Mouse (Mus musculus) heart, postnatal 10 days (tissue): ENCODE measurements around the gene Pex3. TPM values are rescaled to one million over a fixed set of nuclear protein-coding genes. Genes with fewer than 3 reads are reported as not detected.
A peak's percentile ranks its signal among the peaks of the same experiment; 100 is the strongest.

Experiments
- DNase-seq, 2 experiments: peaks; one replicate each; pipeline ENCODE4 v3.0.0; 2021
- intact Hi-C: fragments of 180-260 bp; cut with DNase I; formaldehyde crosslinking; loops from one replicate; pipeline ENCODE4 v1.15.1; 2025
- total RNA-seq, 2 experiments: library from RNA; stranded (reverse); gene quantifications; 2 replicates each; pipeline ENCODE4 v1.2.3; 2021

Pex3 gene
- 10 to 100 TPM; 24.2 to 27.2 TPM for total RNA-seq

- intact Hi-C loops, result loop anchor here (2.0 to 5.0 kb wide), 2 partner anchors 466 to 536 kb away; no protein-coding TSS in a partner anchor
- peak; percentile 93 to 94 for DNase-seq
Observed at GRCm38 (mm10) chr10:13552646-13553497, at the start of gene Pex3, which contains the start of gene Adat2. Gene Pex3, minus strand, starts transcription at chr10:13553142. Gene Adat2, plus strand, starts transcription at chr10:13552894.

- DNase-seq, result no peak
- intact Hi-C loops, result no loop called here
Observed at GRCm38 (mm10) chr10:13600926-13601325, 48.0 kb upstream of the Pex3 start.

GRCm38 (mm10) chr10:13597491-13597890 is 44.5 kb upstream of the Pex3 start:
- intact Hi-C loops, result no loop called here
- DNase-seq, result no peak

- no peak for DNase-seq
- intact Hi-C loops, result no loop called here
Observed at GRCm38 (mm10) chr10:13596866-13597265, 43.9 kb upstream of the Pex3 start.

GRCm38 (mm10) chr10:13596073-13596472 is 43.1 kb upstream of the Pex3 start:
- intact Hi-C loops, result no loop called here
- peak; percentile 38 to 42 for DNase-seq

- no peak for DNase-seq
- intact Hi-C loops, result no loop called here
Observed at GRCm38 (mm10) chr10:13593529-13593928, 40.6 kb upstream of the Pex3 start.

- intact Hi-C loops, result no loop called here
Observed at GRCm38 (mm10) chr10:13592196-13592595, 39.3 kb upstream of the Pex3 start.

GRCm38 (mm10) chr10:13587914-13588313 is 35.0 kb upstream of the Pex3 start:
- intact Hi-C loops, result no loop called here
- no peak for DNase-seq

More at GRCm38 (mm10) chr10:13592196-13592595, 39.3 kb upstream of the Pex3 start:
- no peak for DNase-seq

GRCm38 (mm10) chr10:13577123-13577522 is 24.2 kb upstream of the Pex3 start:
- intact Hi-C loops, result no loop called here
- no peak for DNase-seq

- intact Hi-C loops, result no loop called here
- no peak for DNase-seq
Observed at GRCm38 (mm10) chr10:13572410-13572809, 19.5 kb upstream of the Pex3 start.

- DNase-seq, result no peak
- intact Hi-C loops, result no loop called here
Observed at GRCm38 (mm10) chr10:13572003-13572402, 19.1 kb upstream of the Pex3 start.

GRCm38 (mm10) chr10:13570697-13571538 is 18.0 kb upstream of the Pex3 start:
- intact Hi-C loops, result no loop called here
- no peak for DNase-seq

- no peak for DNase-seq
- intact Hi-C loops, result no loop called here
Observed at GRCm38 (mm10) chr10:13569818-13570217, 16.9 kb upstream of the Pex3 start.

- intact Hi-C loops, result no loop called here
- DNase-seq, result no peak
Observed at GRCm38 (mm10) chr10:13566393-13566792, 13.5 kb upstream of the Pex3 start.

GRCm38 (mm10) chr10:13565080-13565448 is 12.1 kb upstream of the Pex3 start:
- DNase-seq, result no peak
- intact Hi-C loops, result loop anchor here (2.0 kb wide), 2 partner anchors 756 to 826 kb away; no protein-coding TSS in a partner anchor

GRCm38 (mm10) chr10:13564364-13565079 is 11.6 kb upstream of the Pex3 start:
- intact Hi-C loops, result loop anchor here (1.0 to 5.0 kb wide), 5 partner anchors 303 to 826 kb away; partner anchors contain the start of gene Aig1
- DNase-seq, result peak; percentile 67 to 77

GRCm38 (mm10) chr10:13560014-13560674 is 7.2 kb upstream of the Pex3 start:
- intact Hi-C loops, result loop anchor here (5.0 kb wide), 2 partner anchors 307 to 402 kb away; partner anchors contain the start of gene Aig1
- no peak for DNase-seq

- intact Hi-C loops, result loop anchor here (5.0 kb wide), 1 partner anchor 537 kb away; no protein-coding TSS in a partner anchor
- no peak for DNase-seq
Observed at GRCm38 (mm10) chr10:13554316-13554715, 1.4 kb upstream of the Pex3 start.

- intact Hi-C loops, result loop anchor here (2.0 to 5.0 kb wide), 2 partner anchors 467 to 536 kb away; no protein-coding TSS in a partner anchor
- DNase-seq, result no peak
Observed at GRCm38 (mm10) chr10:13553498-13553985, 600 bp upstream of the Pex3 start.

- intact Hi-C loops, result no loop called here
- DNase-seq, result no peak
Observed at GRCm38 (mm10) chr10:13541721-13542120, 11.2 kb downstream of the Pex3 start.
